Mouse (Mus musculus): ENCODE data around the gene Rxfp3.
A peak's percentile ranks its signal among the peaks of the same experiment; 100 is the strongest.

Rxfp3 gene

DNA sequence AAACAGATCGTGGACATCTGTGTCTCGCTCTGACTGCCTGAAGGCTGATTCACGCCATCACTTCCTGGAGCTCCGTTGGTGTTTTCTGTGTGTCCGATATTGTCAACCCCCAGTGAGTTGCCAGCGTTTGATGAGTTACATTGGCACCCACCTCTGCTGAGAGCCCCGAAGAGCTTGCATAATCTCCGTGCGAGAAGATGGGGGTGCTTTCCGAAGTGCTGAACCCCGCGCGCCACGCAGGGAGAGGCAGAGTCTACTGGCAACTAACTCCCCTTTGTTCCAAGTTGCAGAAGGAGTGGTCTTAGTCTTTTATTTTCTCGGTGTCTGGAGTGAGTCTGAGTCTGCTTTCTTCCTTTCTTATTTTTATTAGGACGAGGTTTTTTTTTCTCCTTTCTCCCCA, at the start of gene Rxfp3:
Rxfp3 (minus strand) TSS at position 281 of the 400 bp plus-strand sequence.
- DNase-seq (ENCODE audit: low spot score), result peak; percentile 39

DNA sequence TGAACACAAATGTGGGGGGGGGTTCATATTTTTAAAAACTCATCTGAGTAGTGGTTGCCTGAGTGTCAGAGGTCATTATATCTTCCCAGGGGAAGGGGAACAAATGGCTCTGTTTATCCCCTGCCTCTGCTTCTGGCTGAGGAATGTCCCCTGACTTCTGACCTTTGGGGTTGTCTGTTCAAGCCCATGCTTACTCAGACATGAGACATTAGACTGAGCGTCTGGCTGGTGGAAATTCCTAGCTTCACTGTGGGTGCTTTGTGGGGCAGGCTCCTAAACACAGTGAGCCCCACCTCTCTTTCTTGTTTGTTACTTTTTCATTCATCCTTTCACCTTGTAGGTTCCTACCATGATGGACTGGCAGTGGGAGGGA, 47.2 kb upstream of the Rxfp3 start:
- DNase-seq (ENCODE audit: low spot score), result peak; percentile 77

DNA sequence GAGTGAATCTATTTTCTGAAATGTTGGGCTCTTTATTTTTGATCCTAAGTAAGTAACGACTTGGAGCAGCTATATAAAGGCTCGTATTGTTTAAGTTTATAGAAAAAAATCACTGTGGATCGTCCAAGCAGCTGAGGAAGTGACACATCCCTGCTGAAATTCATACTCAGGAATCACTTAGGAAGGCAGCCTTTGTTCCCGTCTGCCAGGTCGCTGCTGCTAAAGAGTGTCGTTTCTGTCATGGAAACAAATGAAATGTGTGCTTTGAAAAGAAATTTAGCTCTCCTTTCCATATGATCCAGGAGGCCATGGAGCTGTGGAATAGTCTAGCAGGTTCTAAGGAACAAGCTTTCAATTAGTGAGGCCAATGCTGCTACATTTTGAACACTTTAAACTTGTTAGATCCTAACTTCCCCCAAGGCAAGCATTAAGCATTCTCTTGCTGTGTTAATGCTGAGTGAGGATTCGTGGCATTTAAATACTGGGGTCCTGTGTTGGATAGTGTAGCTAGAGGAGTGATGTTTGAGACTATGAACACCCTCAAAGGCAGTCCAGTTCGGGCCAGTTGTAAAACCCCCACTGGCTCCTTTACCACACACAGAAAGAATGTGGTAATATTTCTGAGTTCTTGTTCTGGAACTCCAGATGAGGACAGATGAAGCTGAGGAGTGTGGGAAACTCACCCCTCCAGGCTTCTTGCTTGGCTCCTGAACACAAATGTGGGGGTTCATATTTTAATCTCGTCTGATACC, 46.6 kb upstream of the Rxfp3 start:
- peak; percentile 33 for DNase-seq (ENCODE audit: low spot score)

DNA sequence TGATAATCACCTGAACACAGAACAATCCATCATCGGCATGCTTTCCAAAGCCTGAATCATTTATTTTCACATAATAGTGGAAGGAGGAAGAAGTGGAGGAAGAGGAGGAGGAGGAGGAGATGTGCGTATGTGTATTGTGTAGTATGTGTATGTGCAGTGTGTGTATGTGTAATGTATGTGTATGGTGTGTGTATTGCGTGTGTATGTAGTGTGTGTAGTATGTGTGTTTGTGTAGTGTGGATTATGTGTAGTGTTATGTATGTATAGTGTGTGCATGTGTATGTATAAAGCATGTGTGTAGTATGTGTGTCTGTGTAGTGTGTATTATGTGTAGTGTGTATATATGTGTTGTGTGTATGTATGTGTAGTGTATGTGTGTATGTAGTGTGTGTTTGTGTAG, 45.9 kb upstream of the Rxfp3 start:
- no peak for DNase-seq (ENCODE audit: low spot score)

DNA sequence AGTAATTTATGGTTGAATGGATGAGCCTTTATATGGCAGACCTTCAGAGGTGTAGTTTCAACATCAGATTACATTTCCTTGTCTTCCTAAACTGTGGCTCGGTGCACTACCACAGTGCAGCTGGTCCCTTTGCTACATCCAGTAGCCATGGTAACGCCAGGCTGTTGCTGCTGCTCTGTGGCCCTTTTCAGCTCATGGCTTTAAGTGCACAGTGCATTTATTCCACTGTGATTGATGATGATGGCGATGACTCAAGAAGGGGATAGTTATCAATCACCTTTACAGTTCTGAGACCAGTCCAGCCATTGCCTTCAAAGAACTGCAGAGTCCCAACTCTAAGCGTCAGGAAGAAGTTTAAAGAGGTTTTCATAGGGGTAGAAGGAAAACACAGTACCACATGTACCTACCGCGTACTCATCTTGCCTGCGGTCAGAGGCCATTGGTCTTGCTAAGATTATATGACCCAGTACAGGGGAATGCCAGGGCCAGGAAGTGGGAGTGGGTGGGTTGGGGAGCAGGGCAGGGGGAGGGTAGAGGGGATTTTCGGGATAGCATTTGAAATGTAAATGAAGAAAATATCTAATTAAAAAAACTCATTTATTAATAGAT, 45.3 kb upstream of the Rxfp3 start:
- peak; percentile 86 for DNase-seq (ENCODE audit: low spot score)

DNA sequence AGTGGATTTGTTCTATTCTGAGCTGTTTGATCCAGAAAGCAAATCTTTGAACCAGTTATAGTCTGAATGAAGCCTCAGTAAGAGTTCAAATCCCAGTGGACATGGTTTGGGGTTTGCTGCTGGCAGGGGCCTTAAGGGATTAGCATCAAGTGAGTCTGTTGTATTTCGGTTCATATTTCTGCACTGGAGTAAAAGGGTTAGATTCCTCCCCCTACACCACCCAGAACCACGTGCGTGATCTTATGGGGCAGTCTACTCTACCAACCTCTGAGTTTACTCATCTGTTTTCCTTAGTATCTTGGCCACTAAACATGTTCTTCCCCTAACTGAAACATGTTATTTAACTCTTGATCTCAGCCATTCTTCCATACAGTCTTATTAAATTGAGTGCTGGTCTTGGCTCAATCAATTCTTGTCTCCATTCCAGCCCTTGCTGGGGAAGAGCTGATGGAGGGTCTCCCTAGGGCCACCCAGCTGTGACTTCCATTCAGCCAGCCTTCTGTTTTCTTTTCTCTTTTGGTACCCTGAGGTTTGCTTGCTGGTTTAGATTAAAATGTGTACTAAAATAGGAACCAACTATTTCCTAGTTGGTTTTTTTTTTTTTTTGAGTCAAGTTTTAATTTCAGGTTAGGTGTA, 38.1 kb upstream of the Rxfp3 start:
- DNase-seq (ENCODE audit: low spot score), result no peak

DNA sequence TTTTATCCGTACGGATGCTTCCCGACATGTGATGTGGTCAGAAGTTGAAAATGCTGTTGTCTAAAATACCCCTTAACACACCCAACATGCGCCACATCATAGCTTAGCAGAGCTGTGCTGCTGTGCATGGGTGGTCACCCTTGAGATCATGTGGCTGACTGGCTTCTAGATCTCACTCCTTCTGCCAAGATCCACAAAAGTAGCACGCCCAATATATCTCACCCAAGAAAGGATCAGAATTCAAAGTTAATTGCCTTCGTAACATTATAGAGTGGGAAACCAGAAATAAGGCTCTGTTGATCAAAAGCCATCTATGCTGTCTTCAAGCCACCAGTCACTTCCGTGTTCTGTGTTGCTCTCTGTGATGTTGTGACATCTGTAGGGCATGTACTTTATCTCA, 30.1 kb upstream of the Rxfp3 start:
- no peak for DNase-seq (ENCODE audit: low spot score)

DNA sequence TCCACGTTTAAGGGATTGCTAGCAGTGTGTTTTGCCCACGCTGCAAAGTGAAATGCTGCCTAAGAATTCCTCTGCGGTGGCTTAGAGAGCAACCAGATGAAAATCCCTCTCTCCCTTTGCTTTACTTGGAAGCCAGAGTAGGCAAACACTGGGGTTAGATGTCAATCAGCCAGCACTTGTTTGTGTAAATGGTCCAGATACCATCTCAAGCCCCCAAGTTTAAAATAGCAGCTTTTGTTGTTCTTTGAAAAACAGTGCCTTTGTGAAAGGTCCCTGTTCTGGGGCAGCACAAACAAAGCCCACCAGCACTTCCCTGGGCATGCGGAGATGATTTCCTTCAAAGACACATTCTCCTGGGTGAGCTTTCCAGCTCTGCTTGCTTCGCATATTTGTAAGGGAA, 28.5 kb upstream of the Rxfp3 start:
- DNase-seq (ENCODE audit: low spot score), result peak; percentile 51

DNA sequence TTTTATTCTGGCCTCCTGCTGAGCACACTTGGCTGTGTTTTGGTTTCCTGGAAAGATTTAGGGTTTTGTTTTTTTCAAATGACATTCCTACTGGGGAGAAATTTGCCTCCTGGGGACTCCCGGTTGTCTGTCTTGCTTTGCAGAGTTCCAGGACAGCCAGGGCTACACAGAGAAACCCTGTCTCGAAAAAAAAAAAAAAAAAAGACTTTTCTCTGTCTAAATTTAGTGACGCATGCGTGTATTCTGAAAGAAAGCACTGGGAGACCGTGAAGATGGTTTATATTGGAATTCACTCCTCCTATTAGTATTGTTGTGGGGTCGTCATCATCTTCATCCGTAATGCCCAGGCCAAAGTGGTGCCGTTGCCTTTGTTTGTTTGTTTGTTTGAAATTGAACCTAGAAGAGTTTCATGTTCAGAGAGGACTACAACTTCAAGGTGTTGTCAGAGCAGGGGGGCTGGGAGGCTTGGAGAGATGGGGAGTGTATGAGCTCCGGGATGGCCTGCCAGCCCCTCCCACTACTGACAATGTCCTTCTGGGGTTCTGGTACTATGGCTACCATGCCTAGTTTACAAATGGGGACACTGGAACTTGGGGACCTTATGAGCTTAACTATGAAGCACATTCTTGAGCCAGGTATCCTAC, 27.9 kb upstream of the Rxfp3 start:
- peak; percentile 20 for DNase-seq (ENCODE audit: low spot score)

DNA sequence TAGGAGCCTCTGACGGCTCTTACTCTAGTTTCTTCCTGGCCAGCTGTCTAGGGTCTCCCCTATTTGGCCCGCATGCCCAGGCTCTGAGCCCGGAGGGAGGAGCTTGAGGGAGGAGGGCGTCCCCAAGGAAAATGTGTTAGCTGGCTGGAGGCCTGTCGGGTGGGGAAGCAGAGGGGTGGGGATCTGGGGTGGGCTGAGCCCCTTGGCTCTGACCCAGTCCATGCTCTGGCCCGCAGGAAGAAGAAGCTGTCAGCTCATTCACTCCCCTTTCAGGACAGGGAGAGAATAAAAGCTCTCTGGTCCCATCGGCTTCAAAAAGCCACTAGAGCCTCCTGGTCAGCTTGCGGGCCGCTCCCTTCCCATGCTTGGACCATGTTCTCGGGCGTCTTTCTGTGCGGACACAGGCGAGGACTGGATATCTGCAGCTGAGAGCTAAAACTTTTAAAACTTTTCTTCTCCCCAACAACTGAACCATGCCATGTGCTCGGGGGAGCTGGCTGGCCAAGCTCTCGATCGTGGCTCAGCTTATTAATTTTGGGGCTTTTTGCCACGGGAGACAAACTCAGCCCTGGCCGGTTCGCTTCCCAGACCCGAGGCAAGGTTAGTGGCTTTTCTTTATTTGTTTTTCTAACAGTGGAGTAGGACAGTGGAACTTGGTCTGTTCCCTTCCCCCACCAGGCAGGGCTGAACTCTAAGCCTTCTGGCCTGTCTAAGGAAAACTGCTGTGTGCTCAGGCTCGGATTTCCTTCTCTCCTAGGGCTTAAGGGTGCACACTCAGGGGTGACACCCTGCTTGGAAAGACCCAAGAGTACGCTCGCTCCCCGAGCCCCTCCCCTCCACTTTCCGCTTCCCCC, 27.0 kb upstream of the Rxfp3 start, which contains the start of gene Adamts12:
Adamts12 (plus strand) TSS at position 233 of the 854 bp plus-strand sequence.
- DNase-seq (ENCODE audit: low spot score), result peak; percentile 77

DNA sequence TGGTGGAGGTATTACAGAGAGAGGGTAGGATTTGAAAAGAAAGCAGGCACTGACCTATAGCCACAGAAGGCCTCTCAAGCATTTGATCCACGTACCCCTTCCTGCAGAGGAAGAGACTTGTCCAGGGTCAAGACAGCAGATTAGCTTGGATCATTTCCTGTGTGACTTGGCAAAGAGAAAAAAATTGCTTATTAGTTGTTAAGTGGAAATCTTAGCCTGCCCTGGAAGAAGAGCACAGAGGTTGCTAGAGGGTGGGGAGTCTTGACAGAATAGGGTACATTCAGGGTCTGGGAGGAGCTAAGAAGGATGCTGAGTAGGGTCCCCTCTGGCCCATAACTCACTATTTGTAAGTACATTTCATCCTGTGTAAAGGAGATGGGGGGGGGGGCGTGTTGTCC, 26.4 kb upstream of the Rxfp3 start:
- DNase-seq (ENCODE audit: low spot score), result peak; percentile 24

DNA sequence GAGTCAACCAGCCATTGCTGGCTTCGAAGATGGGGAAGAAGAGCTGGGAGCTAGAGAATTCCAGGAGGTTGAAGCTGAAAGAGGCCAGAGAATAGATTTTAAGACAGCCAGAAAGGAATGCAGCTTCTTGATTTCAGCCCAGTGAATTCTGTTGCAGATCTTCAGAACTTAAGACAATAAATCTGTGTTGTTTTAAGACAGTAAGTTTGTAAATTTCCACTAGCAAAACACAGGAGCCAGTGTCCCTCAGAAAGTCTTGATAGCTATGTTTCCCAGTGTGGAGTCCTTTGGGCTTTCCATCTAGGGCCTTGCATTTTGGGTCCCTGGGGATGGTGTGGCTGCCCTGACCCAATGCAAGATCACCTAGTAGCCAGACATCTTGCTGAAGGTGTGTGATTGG, 25.1 kb upstream of the Rxfp3 start:
- DNase-seq (ENCODE audit: low spot score), result no peak

DNA sequence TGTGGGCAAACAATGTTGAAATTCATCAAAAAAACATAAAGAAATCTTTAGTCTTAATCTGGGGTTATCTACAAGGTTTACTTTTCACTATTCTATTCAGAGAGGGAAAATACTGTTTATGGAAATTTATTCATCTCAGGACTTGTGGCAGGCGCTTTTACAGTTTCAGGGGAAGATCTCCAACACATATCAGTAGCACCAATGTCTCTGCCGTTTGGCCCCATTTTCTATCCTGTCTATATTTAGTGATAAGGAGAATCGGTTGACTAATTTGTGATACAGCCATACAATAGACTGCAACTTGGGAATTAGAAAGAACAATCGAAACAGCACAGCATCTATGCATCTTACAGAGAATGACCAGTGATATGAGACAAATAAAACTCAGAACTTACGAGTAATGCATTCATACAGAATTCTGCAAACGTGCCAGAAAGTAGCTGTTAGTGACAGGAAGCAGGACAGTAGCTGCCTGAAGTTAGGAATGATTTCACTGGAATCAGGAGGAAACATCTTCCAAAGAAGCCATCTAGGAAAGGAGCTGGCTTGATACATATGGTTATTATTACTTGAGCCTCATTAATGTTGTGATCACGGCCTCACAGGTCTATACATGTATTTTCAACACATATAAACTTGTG, 16.8 kb upstream of the Rxfp3 start:
- DNase-seq (ENCODE audit: low spot score), result no peak

DNA sequence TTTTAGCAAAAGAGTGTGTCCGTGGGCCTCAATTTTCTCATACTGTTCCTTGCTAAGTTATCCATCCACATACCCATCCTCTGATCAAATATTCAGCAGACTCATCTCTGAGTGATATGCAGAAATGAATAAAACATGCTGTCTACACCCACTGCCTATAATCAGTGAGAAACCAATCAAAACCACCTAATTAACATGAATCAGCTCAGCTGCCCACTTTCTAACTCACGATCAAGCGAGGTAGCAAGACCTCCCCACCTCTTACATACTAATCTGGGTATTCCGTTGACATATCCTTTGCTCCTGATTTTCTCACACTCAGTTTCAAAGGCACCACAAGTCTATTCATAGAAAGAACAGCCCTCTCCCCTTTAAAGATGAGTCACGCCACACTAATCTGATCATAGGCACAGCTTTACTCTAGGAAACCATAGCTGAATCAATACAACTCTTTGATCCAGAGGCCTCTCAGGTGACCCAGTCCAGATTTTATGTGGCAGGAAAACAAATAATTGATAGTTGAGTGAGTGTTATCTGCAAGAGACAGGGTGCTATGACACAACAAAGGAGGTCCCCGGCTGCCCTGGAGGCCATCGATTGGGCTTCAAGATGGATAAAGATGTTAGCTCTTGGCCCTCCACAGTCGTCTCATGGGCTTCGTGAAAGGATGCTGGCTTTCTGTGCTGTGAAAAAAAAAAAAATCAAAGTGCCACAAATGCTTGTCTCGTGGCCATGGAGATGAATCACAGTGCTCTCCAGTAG, 16.1 kb upstream of the Rxfp3 start:
- no peak for DNase-seq (ENCODE audit: low spot score)

DNA sequence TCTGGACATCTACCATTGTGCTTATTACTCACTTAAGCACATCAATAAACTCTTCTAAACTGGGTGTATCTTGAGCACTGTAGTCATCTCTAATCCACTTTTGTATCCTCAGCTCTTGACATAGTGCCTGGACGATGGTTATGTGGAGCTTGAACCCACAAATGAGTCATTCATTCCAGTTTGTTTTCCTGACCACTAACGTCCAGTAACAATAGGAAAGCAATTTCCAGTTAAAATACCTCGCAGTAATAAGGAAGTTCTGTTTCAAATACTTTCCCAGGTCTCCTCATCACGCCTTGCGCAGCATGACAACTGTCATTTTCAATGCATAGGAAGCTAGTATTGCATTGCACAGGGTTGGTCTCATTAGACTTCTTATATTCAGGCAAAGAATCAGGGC, 5.0 kb upstream of the Rxfp3 start:
- DNase-seq (ENCODE audit: low spot score), result no peak

DNA sequence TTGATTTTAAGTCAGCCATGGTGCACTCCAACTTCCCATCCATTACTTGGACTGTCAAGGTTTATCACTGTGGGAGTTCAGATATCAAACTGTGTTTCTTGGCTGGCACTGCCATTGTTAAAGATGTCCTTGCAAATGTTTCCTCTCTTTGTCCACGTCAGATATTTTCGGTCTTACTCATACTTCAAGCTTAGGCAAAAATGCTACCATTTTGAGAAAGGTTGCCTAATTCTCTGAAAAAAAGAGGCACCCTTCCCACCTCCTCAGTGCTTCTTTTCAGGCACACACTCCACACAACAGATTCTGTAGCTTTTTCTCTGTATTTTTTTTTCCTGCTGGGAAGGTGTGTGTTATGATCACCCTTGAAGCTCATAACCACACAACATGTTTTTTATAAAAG, 3.4 kb upstream of the Rxfp3 start:
- no peak for DNase-seq (ENCODE audit: low spot score)

DNA sequence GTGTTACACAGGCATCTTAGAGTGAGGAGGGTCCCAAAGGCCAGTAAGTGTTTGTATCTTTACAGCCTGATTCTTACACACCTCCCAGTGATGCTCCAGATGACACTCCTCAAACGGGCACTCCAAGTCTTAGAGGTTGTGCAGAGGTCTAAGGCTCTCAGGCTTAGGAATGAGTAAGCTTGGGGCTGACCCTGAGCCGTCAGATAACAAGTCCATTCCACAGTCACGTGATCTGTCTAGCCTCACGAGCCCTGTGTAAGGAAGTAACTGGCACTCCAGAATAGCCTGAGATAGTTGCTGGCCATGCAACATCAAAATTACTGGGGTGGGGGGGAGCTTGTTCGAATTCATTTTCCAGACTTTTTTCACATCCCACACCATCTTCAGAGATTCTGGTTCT, 2.3 kb upstream of the Rxfp3 start:
- DNase-seq (ENCODE audit: low spot score), result peak; percentile 31

DNA sequence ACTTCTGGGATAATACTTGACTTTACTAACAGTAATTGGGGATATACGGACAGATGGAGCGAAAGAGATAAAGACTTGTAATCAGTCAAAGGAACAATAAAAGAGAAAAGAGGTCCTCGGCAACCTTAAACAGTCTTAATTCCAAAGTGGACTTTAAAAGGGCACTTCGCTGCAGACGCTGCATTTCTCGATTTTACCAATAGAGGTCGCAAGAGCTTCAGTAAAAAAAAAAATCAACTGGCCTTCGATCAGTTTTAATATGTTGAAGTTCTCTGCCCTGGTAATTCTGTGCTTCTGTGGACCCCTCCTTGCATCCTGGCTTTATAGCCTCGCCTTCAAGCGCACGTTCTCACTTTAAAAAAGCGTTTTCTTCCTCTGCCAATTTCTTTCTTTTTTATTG, 685 bp upstream of the Rxfp3 start:
- DNase-seq (ENCODE audit: low spot score), result peak; percentile 65

DNA sequence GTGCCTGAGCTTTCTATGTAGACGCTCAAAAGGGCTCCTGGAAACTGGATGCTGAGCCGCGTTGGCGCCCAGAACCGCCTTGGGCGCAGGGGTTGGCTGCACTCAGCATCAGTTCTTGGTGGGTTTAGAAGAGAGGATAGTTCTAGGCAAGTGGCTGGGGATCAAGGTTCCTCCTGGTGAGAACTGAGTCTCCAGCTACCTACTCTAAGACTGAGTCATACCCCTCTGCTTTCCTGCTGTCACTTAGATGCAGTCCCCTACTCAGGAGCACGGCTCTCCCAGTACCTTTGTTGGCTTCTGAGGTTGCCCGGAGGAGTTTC, 455 bp downstream of the Rxfp3 start:
- DNase-seq (ENCODE audit: low spot score), result no peak

DNA sequence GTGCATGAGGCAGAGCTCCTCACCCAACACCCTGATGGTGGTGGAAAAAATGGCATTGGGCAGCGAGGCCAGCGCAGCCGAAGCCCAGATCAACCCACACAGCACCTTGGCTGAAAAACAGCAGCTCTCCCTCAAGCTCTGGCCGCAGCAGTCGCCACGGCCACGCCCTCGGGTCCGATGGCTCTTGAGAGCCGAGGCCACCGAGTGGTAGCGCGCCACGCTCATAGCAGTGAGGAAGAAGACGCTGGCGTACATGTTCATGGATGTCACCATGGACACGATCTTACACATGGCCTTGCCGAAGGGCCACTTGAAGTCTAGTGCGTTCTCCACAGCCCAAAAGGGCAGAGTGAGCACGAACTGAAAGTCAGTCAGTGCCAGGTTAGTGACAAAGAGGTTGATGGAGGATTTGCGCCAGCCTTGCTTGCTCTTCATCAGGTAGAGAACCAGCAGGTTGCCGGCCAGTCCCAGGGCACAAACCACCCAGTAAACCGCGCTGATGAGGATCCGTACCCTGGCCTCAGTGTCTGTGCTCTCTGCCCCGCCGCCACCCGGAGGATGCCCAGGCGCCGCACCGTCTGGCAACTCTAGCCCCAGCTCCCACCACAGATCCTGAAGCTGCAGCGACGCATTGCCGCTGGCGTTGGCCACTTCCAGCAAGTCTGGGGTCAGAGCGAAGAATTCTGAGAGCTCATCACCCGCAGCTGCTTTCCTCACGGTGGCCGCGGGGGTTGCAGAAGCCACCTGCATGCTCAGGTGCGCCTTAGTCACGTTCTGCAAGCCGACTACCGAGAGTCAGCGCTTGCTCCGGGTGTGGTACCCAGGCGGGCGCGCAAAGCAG, 1.0 kb downstream of the Rxfp3 start:
- peak; percentile 61 for DNase-seq (ENCODE audit: low spot score)
